7 mouse cellular contexts compared by ENCODE assay signal in genomic region chr13:23529480-23530165, GRCm38 (mm10). TPM values are rescaled to one million over a fixed set of nuclear protein-coding genes. Genes with fewer than 3 reads are reported as not detected.
DNase-seq lines count a peak whose midpoint lies in the region; ATAC-seq and TF ChIP-seq lines count a peak whose summit lies in the region.

No protein-coding gene starts in this region.

- no peaks in the 10 kb centered on the region for H3K36me3 ChIP-seq in lung, postnatal 0 days (ENCODE audit: insufficient read depth, low read length)
- H3K36me3 ChIP-seq in forebrain, embryonic 14.5 days (ENCODE audit: control insufficient read depth, insufficient read depth, low read length): no peaks in the 10 kb centered on the region
- H3K36me3 ChIP-seq in limb, embryonic 14.5 days (ENCODE audit: control insufficient read depth, insufficient read depth, low read length): no peaks in the 10 kb centered on the region
- no peaks in the 10 kb centered on the region for H3K36me3 ChIP-seq in stomach, embryonic 16.5 days (ENCODE audit: control insufficient read depth, insufficient read depth, low read length)

- H3K4me2 ChIP-seq in lung, postnatal 0 days (replicated peaks; ENCODE audit: low read depth, low read length): peak overlapping the region; percentile 64
- peak overlapping the region; percentile 59 for H3K4me2 ChIP-seq in forebrain, embryonic 14.5 days (ENCODE audit: low read length)
- peak overlapping the region; percentile 49 for H3K4me2 ChIP-seq in limb, embryonic 14.5 days (replicated peaks; ENCODE audit: low read depth, low read length, severe bottlenecking)
- H3K4me2 ChIP-seq in stomach, embryonic 16.5 days (ENCODE audit: low read depth, low read length): peak overlapping the region; percentile 63

- no peaks in the 10 kb centered on the region for H3K9me3 ChIP-seq in lung, postnatal 0 days (ENCODE audit: low read length)
- no peaks in the 10 kb centered on the region for H3K9me3 ChIP-seq in forebrain, embryonic 14.5 days (replicated peaks; ENCODE audit: control insufficient read depth, low read length)
- H3K9me3 ChIP-seq in limb, embryonic 14.5 days (ENCODE audit: control insufficient read depth, low read length): no peaks in the 10 kb centered on the region
- H3K9me3 ChIP-seq in stomach, embryonic 16.5 days (replicated peaks; ENCODE audit: control insufficient read depth, low read length): no peaks in the 10 kb centered on the region

- peak overlapping the region; percentile 77 for H3K9ac ChIP-seq in lung, postnatal 0 days (replicated peaks; ENCODE audit: low read depth)
- peak overlapping the region; percentile 78 for H3K9ac ChIP-seq in forebrain, embryonic 14.5 days (ENCODE audit: low read length)
- peak overlapping the region; percentile 76 for H3K9ac ChIP-seq in limb, embryonic 14.5 days (ENCODE audit: low read depth, low read length, severe bottlenecking)
- peak overlapping the region; percentile 82 for H3K9ac ChIP-seq in stomach, embryonic 16.5 days (ENCODE audit: low read length)

- H3K4me3 ChIP-seq in lung, postnatal 0 days (ENCODE audit: low read depth, low read length): peak overlapping the region; percentile 55
- peak overlapping the region; percentile 43 for H3K4me3 ChIP-seq in forebrain, embryonic 14.5 days (ENCODE audit: low read depth, low read length)
- H3K4me3 ChIP-seq in limb, embryonic 14.5 days (replicated peaks; ENCODE audit: low read length): peak overlapping the region; percentile 55
- peak overlapping the region; percentile 60 for H3K4me3 ChIP-seq in stomach, embryonic 16.5 days (replicated peaks; ENCODE audit: low read length)

- WGBS in lung, postnatal 0 days: 19% methylated on average over 2 of the region's 2 CpGs
- WGBS in forebrain, embryonic 14.5 days: 24% methylated on average over 2 of the region's 2 CpGs
- 27% methylated on average over 2 of the region's 2 CpGs for WGBS in limb, embryonic 14.5 days
- 10% methylated on average over 2 of the region's 2 CpGs for WGBS in stomach, embryonic 16.5 days

- ATAC-seq in lung, postnatal 0 days: no peak
- no peak for ATAC-seq in forebrain, embryonic 14.5 days
- ATAC-seq in limb, embryonic 14.5 days (ENCODE audit: low FRiP score, low read depth): no peak
- ATAC-seq in stomach, embryonic 16.5 days (ENCODE audit: insufficient read depth, low FRiP score): no peak

- TF ChIP-seq CTCF in lung, postnatal 0 days (IDR thresholded peaks at IDR 0.05): no peak

- TF ChIP-seq EP300 in lung, postnatal 0 days (IDR thresholded peaks at IDR 0.05): no peak

- no peak for TF ChIP-seq POLR2A in limb, embryonic 14.5 days (IDR thresholded peaks at IDR 0.05; ENCODE audit: borderline replicate concordance, extremely low read depth, insufficient read depth, insufficient read length)

- no peak for DNase-seq in lung, postnatal 0 days (ENCODE audit: low spot score)
- no peak for DNase-seq in lung, postnatal 25 days (ENCODE audit: low spot score)
- DNase-seq in forebrain, embryonic 14.5 days (ENCODE audit: low spot score): no peak
- DNase-seq in limb, embryonic 14.5 days (ENCODE audit: low spot score): no peak
- DNase-seq in T-cell, adult 2 months (ENCODE audit: low spot score): no peak
- no peak for DNase-seq in left cerebral cortex, adult 8-10 months (ENCODE audit: low spot score in 2 of 2)

- H3K27me3 ChIP-seq in lung, postnatal 0 days (replicated peaks; ENCODE audit: insufficient read depth, low read length): no peaks in the 10 kb centered on the region
- H3K27me3 ChIP-seq in forebrain, embryonic 14.5 days (replicated peaks; ENCODE audit: control insufficient read depth, insufficient read depth, low read length): no peaks in the 10 kb centered on the region
- H3K27me3 ChIP-seq in limb, embryonic 14.5 days (ENCODE audit: control insufficient read depth, insufficient read depth, low read length): no peaks in the 10 kb centered on the region
- H3K27me3 ChIP-seq in stomach, embryonic 16.5 days (ENCODE audit: control insufficient read depth, insufficient read depth, low read length): no peaks in the 10 kb centered on the region

- peak overlapping the region; percentile 97; the same call in 1 of the 2 replicates for H3K27ac ChIP-seq in lung, postnatal 0 days (ENCODE audit: low read length)
- peak overlapping the region; percentile 95 for H3K27ac ChIP-seq in forebrain, embryonic 14.5 days (ENCODE audit: low read depth, low read length)
- H3K27ac ChIP-seq in limb, embryonic 14.5 days (replicated peaks; ENCODE audit: low read depth, low read length): peak overlapping the region; percentile 99
- peak overlapping the region; percentile 98; the same call in 1 of the 2 replicates for H3K27ac ChIP-seq in stomach, embryonic 16.5 days (ENCODE audit: low read length)

- H3K4me1 ChIP-seq in lung, postnatal 0 days (ENCODE audit: insufficient read depth, low read depth, low read length): peaks cover 14% of the 10 kb centered on the region; the same call in 1 of the 2 replicates
- peaks cover 20% of the 10 kb centered on the region for H3K4me1 ChIP-seq in forebrain, embryonic 14.5 days (ENCODE audit: control insufficient read depth, insufficient read depth, low read length)
- H3K4me1 ChIP-seq in limb, embryonic 14.5 days (ENCODE audit: control insufficient read depth, insufficient read depth, low read length): peaks cover 22% of the 10 kb centered on the region
- peaks cover 25% of the 10 kb centered on the region for H3K4me1 ChIP-seq in stomach, embryonic 16.5 days (ENCODE audit: control insufficient read depth, insufficient read depth, low read length)

RNA-seq across cellular contexts. Expression of gene Hist1h4h, which starts 1.2 kb away (rescaled TPM):
- 5.5 and 7.0 TPM in 2 replicates for polyA plus RNA-seq in lung, postnatal 0 days (2015; fragmentation: Nextera tagmentation; extraction: Ambion mirVana)
- 4.3 and 7.1 TPM in 2 replicates for polyA plus RNA-seq in forebrain, embryonic 14.5 days (2014; fragmentation: Nextera tagmentation; extraction: Ambion mirVana)
- polyA plus RNA-seq in limb, embryonic 14.5 days (2012; rRNA removed): 18.2 and 19.2 TPM in 2 replicates
- polyA plus RNA-seq in limb, embryonic 14.5 days (2014; fragmentation: Nextera tagmentation; extraction: Ambion mirVana): 5.5 and 8.1 TPM in 2 replicates
- 5.7 and 6.3 TPM in 2 replicates for polyA plus RNA-seq in stomach, embryonic 16.5 days (2015; fragmentation: Nextera tagmentation; extraction: Ambion mirVana)
- total RNA-seq in left cerebral cortex, adult 8-10 months (2022): 100 to 1,000 TPM; 263 to 358 (median 294) TPM

RNA-seq across cellular contexts. Expression of gene Hist1h2af, which starts 4.1 kb away (rescaled TPM):
- 1.3 and 1.7 TPM in 2 replicates for polyA plus RNA-seq in lung, postnatal 0 days (2015; fragmentation: Nextera tagmentation; extraction: Ambion mirVana)
- polyA plus RNA-seq in forebrain, embryonic 14.5 days (2014; fragmentation: Nextera tagmentation; extraction: Ambion mirVana): 1.9 and 4.4 TPM in 2 replicates
- 557 and 662 TPM in 2 replicates for polyA plus RNA-seq in limb, embryonic 14.5 days (2012; rRNA removed)
- 9.1 and 11.0 TPM in 2 replicates for polyA plus RNA-seq in limb, embryonic 14.5 days (2014; fragmentation: Nextera tagmentation; extraction: Ambion mirVana)
- 0.74 and 3.1 TPM in 2 replicates for polyA plus RNA-seq in stomach, embryonic 16.5 days (2015; fragmentation: Nextera tagmentation; extraction: Ambion mirVana)
- total RNA-seq in left cerebral cortex, adult 8-10 months (2022): 10 to 100 TPM in 1 of 4 experiments, 1 to 10 TPM in 2, not detected in 1; 1.7 to 10.6 (median 3.0) TPM

RNA-seq across cellular contexts. Expression of gene Hist1h3g, which starts 5.6 kb away (rescaled TPM):
- polyA plus RNA-seq in lung, postnatal 0 days (2015; fragmentation: Nextera tagmentation; extraction: Ambion mirVana): 0.30 and 0.80 TPM in 2 replicates
- polyA plus RNA-seq in forebrain, embryonic 14.5 days (2014; fragmentation: Nextera tagmentation; extraction: Ambion mirVana): 2.2 and 5.3 TPM in 2 replicates
- polyA plus RNA-seq in limb, embryonic 14.5 days (2012; rRNA removed): 32.6 and 62.7 TPM in 2 replicates
- polyA plus RNA-seq in limb, embryonic 14.5 days (2014; fragmentation: Nextera tagmentation; extraction: Ambion mirVana): 4.1 and 6.7 TPM in 2 replicates
- polyA plus RNA-seq in stomach, embryonic 16.5 days (2015; fragmentation: Nextera tagmentation; extraction: Ambion mirVana): 4.7 and 6.1 TPM in 2 replicates
- 1 to 10 TPM; 3.7 to 6.0 (median 4.2) TPM for total RNA-seq in left cerebral cortex, adult 8-10 months (2022)

RNA-seq across cellular contexts. Expression of gene Hist1h2bh, which starts 13.6 kb away (rescaled TPM):
- polyA plus RNA-seq in lung, postnatal 0 days (2015; fragmentation: Nextera tagmentation; extraction: Ambion mirVana): 0.12 TPM in 1 of 2 replicates, not detected in the other
- polyA plus RNA-seq in forebrain, embryonic 14.5 days (2014; fragmentation: Nextera tagmentation; extraction: Ambion mirVana): 0.30 and 0.32 TPM in 2 replicates
- polyA plus RNA-seq in limb, embryonic 14.5 days (2012; rRNA removed): 5.2 and 6.1 TPM in 2 replicates
- polyA plus RNA-seq in limb, embryonic 14.5 days (2014; fragmentation: Nextera tagmentation; extraction: Ambion mirVana): 0.48 and 0.57 TPM in 2 replicates
- polyA plus RNA-seq in stomach, embryonic 16.5 days (2015; fragmentation: Nextera tagmentation; extraction: Ambion mirVana): 1.1 and 1.4 TPM in 2 replicates
- 1 to 10 TPM in 2 of 4 experiments, under 1 TPM in 2; 0.84 to 1.6 (median 0.98) TPM for total RNA-seq in left cerebral cortex, adult 8-10 months (2022)

RNA-seq across cellular contexts. Expression of gene Hist1h3f, which starts 14.2 kb away (rescaled TPM):
- 0.32 and 0.33 TPM in 2 replicates for polyA plus RNA-seq in lung, postnatal 0 days (2015; fragmentation: Nextera tagmentation; extraction: Ambion mirVana)
- polyA plus RNA-seq in forebrain, embryonic 14.5 days (2014; fragmentation: Nextera tagmentation; extraction: Ambion mirVana): 0.62 and 0.89 TPM in 2 replicates
- 4.1 and 7.4 TPM in 2 replicates for polyA plus RNA-seq in limb, embryonic 14.5 days (2012; rRNA removed)
- polyA plus RNA-seq in limb, embryonic 14.5 days (2014; fragmentation: Nextera tagmentation; extraction: Ambion mirVana): 0.65 and 1.00 TPM in 2 replicates
- 0.81 and 0.90 TPM in 2 replicates for polyA plus RNA-seq in stomach, embryonic 16.5 days (2015; fragmentation: Nextera tagmentation; extraction: Ambion mirVana)
- total RNA-seq in left cerebral cortex, adult 8-10 months (2022): 10 to 100 TPM; 15.3 to 21.8 (median 16.6) TPM
